Mouse (Mus musculus) frontal cortex, adult (tissue): ENCODE measurements at regions not wholly inside any gene's neighbourhood (a gene's known extent, or its start where the extent isn't known, plus 50 kb on each side); places are given as distances from the start of the nearest gene placed in this dataset.
A peak's percentile ranks its signal among the peaks of the same experiment; 100 is the strongest.

Experiments
- ATAC-seq: cut with Nextera tagmentation; 2 replicates; pipeline ENCODE4 v1.9.2; 2017; ENCODE audit warnings: mild to moderate bottlenecking, moderate library complexity, mixed read lengths; ENCODE audit not compliant: low TSS enrichment

DNA sequence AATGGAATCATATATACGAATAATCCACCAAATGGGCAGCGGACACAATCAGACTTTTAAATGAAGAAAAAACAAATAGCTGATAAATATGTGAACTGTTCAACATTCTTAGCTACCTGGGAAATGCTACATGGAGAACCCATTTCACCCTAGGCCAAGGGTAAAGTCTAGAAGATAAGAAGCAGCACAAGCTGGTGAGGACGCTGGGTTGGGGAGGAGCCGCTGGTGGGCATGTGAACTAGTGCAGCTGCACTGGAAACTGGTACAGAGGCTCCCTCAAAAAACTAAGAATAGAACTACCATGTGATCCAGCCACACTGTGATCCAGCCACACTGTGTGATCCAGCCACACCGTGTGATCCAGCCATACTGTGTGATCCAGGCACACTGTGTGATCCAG, 198.8 kb upstream of the Bmper start:
- ATAC-seq = no peak

- no peak for ATAC-seq
These were observed 197.6 kb upstream of the Bmper start for GRCm38 (mm10) chr9:23025247-23025646.

DNA sequence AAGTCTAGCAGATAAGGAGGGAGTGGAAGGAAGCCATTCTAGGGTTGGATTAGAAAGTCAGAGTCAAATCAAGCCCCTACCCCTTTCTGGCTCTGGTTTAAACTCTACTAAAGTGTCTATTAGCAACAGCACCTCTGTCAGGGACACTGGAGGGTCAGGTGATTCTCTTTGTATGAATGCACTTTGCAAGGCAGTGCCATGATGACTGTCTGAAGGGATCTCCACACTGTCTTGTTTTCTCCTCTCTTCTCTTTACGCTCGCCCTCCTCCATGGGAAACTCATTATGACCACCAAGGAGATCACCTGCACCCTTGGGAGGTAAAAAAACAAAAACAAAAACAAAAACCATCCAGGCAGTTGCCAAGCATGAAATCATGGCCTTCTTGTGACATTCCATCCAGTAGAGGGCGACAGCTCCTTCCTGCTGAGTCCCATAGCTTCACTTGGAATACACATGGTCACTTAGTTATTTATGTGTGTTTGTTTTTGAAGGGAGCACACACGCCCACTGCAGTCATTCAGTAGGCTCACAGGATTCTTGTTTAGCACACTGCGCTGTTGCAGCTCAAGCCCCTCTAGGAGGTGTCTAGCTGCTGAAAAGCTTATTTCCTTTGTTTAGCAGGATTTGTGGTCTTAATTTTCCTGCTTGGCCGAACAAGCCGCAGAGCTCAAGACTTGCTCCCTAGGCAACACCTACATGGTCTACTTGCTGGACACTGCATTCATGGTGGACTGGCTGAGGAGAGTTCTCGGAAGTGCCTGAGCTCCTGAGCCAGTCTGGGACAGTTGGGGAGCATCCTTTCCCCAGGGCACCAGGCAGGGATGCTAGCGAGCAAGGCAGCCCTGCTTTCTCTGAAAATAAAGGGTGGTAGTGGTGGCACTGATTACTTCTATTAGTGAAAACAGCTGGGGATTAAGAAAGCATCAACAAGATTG, 195.2 kb upstream of the Bmper start:
- ATAC-seq = peak; percentile 91

DNA sequence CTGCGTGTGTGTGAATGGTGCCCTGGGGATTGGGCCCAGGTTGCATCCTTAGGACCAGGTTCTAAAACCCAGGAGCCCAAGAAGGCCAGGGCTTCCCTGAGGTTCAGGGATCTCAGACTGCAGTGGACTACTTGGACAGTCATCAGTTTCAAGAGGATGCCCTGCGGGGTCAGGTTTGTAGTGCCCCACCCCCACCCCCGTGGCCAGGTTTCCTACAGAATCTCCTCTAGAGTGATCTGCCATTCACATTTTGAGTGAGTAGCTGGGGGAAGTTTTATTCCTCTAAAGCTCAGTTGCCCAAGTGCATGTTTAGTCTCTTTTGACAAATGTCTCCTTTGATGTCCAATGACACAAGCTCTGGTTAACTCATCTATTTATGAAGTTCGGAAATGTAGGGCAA, 193.5 kb upstream of the Bmper start:
- ATAC-seq = no peak

DNA sequence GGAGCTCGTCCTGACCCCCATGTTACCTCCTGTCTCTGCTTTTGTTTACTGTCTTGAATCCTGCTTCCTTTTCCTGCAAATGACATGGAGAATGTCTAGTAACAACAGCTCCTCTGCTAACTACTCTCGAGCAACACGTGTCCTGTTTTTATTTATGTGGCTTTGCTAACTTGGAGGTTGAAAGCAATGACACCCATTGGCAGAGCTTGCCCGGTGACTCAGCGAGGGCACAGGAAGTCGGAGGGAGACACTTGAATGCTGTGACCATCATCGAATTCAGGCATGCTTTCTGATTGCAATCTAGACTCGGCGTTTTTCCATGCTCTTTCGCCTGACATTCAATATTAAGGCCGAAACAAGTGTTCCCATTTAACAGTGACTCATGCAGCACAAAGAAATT, 192.7 kb upstream of the Bmper start:
- no peak for ATAC-seq

- ATAC-seq = no peak
These were observed 192.3 kb upstream of the Bmper start for GRCm38 (mm10) chr9:23030546-23030945.

- ATAC-seq = no peak
These were observed 191.0 kb upstream of the Bmper start for GRCm38 (mm10) chr9:23031916-23032315.

- no peak for ATAC-seq
These were observed 187.6 kb upstream of the Bmper start for GRCm38 (mm10) chr9:23035306-23035705.

DNA sequence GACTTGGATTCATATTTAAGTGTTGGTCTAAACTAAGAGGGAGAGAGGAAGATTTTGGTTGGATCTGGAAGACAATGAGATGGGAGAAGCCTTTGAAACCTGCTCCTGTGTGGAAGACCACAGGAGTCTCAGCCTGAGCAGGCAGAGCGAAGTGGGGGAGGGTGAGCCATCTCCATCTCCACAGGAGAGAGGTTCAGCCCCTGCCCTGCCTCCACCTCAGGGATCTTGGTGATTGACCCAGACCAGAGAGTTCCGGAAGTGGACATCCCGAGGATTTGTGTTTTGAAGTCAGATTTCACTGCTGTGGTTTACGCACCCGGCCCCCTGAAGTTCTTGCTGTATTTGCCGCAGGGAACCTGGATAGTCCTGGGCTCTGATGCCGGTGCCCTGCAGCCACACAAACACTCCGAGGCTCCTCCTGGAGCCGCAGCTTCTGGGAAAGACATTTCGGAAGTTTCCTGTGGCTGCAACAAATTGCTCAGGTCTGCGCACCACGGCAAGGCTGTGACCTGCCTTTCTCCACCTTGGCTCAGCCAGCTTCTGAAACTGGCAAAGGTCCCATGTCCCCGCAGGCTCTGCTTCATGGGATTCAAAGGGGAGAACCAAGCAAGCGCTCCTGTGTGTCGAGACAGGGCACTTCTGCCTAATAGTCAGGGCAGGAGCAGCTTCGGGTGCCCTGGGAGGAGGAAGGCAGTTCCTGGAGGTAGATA, 186.8 kb upstream of the Bmper start:
- 0 out of 2 replicates have a peak, but pooled peaks have one; percentile 31 for ATAC-seq

GRCm38 (mm10) chr9:23037513-23037914, 185.4 kb upstream of the Bmper start:
- ATAC-seq = no peak

DNA sequence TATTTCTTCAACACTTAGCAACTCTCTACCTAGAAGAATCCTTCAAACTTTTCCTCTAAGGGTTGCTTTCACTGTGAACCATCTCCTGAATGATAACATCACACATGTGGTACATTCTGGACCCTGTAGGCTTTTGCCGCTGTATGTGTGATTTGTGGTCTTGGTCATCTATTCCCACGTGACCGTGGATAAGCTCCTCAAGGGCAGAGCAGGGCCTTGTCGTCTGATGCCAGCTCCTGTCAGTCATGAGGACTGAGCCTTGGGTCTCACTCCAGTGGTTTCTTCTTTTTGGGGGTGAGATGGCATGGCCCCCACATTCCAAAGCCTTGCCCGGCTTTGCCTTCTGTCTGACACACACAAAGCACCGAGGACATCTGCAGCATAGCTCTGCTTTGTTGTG, 183.3 kb upstream of the Bmper start:
- no peak for ATAC-seq

GRCm38 (mm10) chr9:23041025-23041424, 181.9 kb upstream of the Bmper start:
- ATAC-seq = no peak

- no peak for ATAC-seq
These were observed 181.1 kb upstream of the Bmper start for GRCm38 (mm10) chr9:23041537-23042472.

DNA sequence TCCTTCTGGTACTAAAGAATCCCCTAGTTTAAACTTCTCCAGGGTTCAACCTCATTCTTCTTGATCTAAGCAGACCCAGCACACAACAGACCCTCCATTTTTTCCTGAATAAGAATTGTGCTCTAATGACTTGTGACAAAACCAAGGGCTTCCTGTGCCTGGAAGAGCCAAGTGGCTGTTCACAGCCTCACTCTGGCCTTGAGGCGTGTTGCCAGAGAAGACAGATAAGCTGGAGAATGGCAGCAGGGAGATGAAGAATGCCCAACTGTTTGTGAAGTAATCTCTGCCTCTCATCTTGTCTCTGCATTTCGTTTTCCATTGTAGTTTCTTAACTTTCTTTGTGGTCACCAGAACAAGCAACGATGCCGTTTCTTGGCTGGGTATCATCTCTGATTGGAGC, 179.9 kb upstream of the Bmper start:
- ATAC-seq = no peak

GRCm38 (mm10) chr9:23045486-23045885, 177.4 kb upstream of the Bmper start:
- no peak for ATAC-seq

DNA sequence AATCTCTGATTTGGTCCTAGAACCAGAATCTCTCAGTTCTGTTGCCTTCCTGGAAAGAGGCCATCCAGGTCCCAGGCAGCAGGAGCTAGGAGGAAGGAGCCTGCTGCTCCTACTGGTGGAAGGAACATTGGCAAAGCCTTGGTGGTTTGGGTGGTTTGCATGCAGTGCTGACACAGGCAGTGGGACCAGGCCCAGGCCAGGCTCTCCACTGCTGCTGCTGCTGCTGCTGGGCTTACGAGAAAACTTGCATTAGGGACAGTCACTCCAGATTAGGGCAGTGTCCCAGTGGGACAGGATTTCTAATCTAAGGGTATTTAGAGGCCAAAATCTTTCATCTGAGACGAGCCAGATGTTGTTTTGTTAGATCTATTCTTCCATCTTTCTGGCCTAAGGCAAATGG, 172.1 kb upstream of the Bmper start:
- ATAC-seq = no peak

DNA sequence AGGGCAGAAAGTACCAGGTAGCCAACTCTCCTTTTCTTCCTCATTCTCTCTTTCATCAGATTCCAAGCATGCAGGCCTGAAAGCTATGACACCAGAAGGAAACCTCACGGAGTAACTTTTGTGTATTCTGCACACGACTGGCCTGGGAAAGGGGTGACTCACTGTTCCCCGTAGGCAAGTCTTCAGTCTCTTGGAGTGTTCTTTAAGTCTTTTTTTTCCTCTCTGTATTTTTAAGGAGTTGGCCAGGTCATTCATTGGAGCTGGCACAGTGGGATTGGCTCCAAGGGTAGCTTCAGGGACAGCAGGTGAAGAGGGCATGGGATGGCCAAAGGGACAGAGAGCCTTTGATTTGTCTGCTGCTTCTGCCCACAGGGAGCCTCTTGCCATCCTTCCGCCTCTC, 163.3 kb upstream of the Bmper start:
- ATAC-seq = no peak

- ATAC-seq = no peak
These were observed 162.3 kb upstream of the Bmper start for GRCm38 (mm10) chr9:23060526-23060925.

DNA sequence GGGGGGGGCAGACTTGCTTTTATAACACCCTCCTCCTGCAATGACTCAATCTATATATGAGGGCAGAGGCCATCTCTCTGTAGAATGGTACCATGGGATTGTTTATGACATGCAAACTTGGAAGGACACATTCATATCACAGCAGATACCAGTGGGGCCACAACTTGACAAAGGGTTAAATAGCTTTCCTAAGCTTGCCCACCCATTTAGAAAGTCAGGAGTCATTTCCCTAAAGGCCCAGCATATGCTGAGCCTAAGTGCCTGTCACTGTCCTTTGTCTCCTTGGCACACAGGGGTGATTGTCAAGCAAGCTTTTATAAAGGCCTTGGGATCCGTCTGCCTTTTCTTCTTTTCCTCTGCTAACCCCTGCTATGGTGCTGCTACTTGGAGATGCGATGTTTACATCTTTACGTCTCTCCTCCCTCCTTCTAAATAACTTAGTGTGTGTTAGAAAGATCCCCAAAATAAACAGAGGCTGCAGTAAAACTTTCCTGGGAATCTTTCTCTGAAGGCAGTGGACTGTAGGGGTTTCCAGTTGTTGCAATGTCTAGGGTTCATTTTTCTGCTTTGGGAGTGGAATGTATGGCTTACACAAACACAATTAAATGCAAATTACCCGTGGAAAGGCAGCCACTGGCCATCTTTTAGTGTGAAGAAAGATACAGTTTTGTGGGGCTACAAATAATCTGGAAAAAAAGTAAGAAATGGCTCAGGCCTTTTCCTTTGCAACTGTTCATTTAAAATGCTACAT, 161.5 kb upstream of the Bmper start:
- ATAC-seq = no peak

DNA sequence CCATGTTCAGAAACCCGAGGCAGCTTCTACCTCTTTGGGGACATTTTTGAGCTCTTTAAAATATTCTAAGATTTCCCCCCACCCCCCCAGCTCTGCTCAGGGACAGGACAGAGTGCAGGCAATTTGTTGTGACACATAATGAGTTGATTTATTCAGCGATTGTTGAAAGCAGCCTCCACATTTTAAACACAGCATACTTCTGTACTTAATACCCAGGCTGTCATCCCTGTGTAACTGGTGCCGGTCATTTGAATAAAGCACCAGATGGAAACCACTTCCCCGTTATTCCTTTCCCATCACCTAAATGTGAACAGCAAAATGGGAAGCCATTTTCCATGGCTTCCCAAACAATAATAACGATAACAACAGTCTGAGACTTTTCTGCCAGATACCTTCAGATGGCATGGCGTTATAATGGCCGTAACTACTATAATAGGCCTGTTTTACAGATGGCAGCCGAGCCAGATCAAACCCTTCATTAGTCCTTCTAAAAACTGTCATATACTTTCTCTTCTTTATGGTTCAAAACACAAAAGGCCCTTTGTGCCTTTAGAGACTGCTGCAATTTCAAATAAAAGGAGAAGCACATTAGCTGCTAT, 160.7 kb upstream of the Bmper start:
- ATAC-seq = no peak
